Mouse (Mus musculus): ENCODE results near the gene Cenpl. TPM values are rescaled to one million over a fixed set of nuclear protein-coding genes. Genes with fewer than 3 reads are reported as not detected.
A peak's percentile ranks its signal among the peaks of the same experiment; 100 is the strongest.

The Cenpl gene
- polyA plus RNA-seq, 1 experiment from 2014 or later: 40.3 TPM

- no peaks in the 10 kb centered on the region for H3K27me3 ChIP-seq (ENCODE audit: low read depth, poor library complexity, severe bottlenecking)
- no peak for DNase-seq (ENCODE audit: low spot score)
- peaks cover 29% of the 10 kb centered on the region for H3K4me1 ChIP-seq
- WGBS: 88% methylated on average over 6 of the region's 6 CpGs
- H3K4me3 ChIP-seq: no peak overlapping the region
- H3K36me3 ChIP-seq: peaks cover 67% of the 10 kb centered on the region
- H3K27ac ChIP-seq (replicated peaks): no peak overlapping the region
- no peaks in the 10 kb centered on the region for H3K9me3 ChIP-seq (replicated peaks)
Measured at GRCm38 (mm10) chr1:161076238-161076637, 5.7 kb downstream of the Cenpl start.

GRCm38 (mm10) chr1:161077243-161077642, 6.7 kb downstream of the Cenpl start:
- Histone ChIP-seq H3K27ac (replicated peaks) (no peak overlapping the region), H3K4me1 (peaks cover 19% of the 10 kb centered on the region), H3K36me3 (peaks cover 75% of the 10 kb centered on the region), H3K9me3 (replicated peaks) (no peaks in the 10 kb centered on the region), H3K27me3 (ENCODE audit: low read depth, poor library complexity, severe bottlenecking) (no peaks in the 10 kb centered on the region), H3K4me3 (no peak overlapping the region)
- WGBS: 91% methylated on average over 3 of the region's 3 CpGs
- no peak for DNase-seq (ENCODE audit: low spot score)

GRCm38 (mm10) chr1:161099721-161100405, 29.4 kb downstream of the Cenpl start:
- Histone ChIP-seq H3K36me3 (peaks cover 72% of the 10 kb centered on the region), H3K27ac (replicated peaks) (no peak overlapping the region), H3K4me3 (no peak overlapping the region), H3K4me1 (no peaks in the 10 kb centered on the region), H3K9me3 (replicated peaks) (no peaks in the 10 kb centered on the region), H3K27me3 (ENCODE audit: low read depth, poor library complexity, severe bottlenecking) (no peaks in the 10 kb centered on the region)
- DNase-seq (ENCODE audit: low spot score): no peak
- WGBS: 93% methylated on average over 4 of the region's 4 CpGs

- DNase-seq (ENCODE audit: low spot score): no peak
- peaks cover 62% of the 10 kb centered on the region for H3K36me3 ChIP-seq
- H3K4me1 ChIP-seq: no peaks in the 10 kb centered on the region
- 91% methylated on average over 1 of the region's 1 CpGs for WGBS
- H3K9me3 ChIP-seq (replicated peaks): no peaks in the 10 kb centered on the region
- no peak overlapping the region for H3K27ac ChIP-seq (replicated peaks)
- H3K4me3 ChIP-seq: no peak overlapping the region
- H3K27me3 ChIP-seq (ENCODE audit: low read depth, poor library complexity, severe bottlenecking): no peaks in the 10 kb centered on the region
Measured at GRCm38 (mm10) chr1:161103842-161104241, 33.3 kb downstream of the Cenpl start.

- DNase-seq (ENCODE audit: low spot score): no peak
- H3K36me3 ChIP-seq: peaks cover 33% of the 10 kb centered on the region
- H3K4me3 ChIP-seq: no peak overlapping the region
- no peak overlapping the region for H3K27ac ChIP-seq (replicated peaks)
- WGBS: 95% methylated on average over 8 of the region's 8 CpGs
- no peaks in the 10 kb centered on the region for H3K27me3 ChIP-seq (ENCODE audit: low read depth, poor library complexity, severe bottlenecking)
- H3K9me3 ChIP-seq (replicated peaks): no peaks in the 10 kb centered on the region
- no peaks in the 10 kb centered on the region for H3K4me1 ChIP-seq
Measured at GRCm38 (mm10) chr1:161109216-161109615, 38.7 kb downstream of the Cenpl start.

- H3K36me3 ChIP-seq: peaks cover 4% of the 10 kb centered on the region; the same call in 1 of the 2 replicates
- H3K27ac ChIP-seq (replicated peaks): no peak overlapping the region
- H3K27me3 ChIP-seq (ENCODE audit: low read depth, poor library complexity, severe bottlenecking): no peaks in the 10 kb centered on the region
- DNase-seq (ENCODE audit: low spot score): no peak
- no peaks in the 10 kb centered on the region for H3K9me3 ChIP-seq (replicated peaks)
- no peaks in the 10 kb centered on the region for H3K4me1 ChIP-seq
- no peak overlapping the region for H3K4me3 ChIP-seq
Measured at GRCm38 (mm10) chr1:161114591-161114990, 44.1 kb downstream of the Cenpl start.

- Histone ChIP-seq H3K27ac (replicated peaks) (no peak overlapping the region), H3K9me3 (replicated peaks) (no peaks in the 10 kb centered on the region), H3K4me3 (no peak overlapping the region), H3K36me3 (peaks cover 20% of the 10 kb centered on the region), H3K4me1 (no peaks in the 10 kb centered on the region; the same call in 1 of the 2 replicates), H3K27me3 (ENCODE audit: low read depth, poor library complexity, severe bottlenecking) (no peaks in the 10 kb centered on the region)
- 91% methylated on average over 10 of the region's 10 CpGs for WGBS
- no peak for DNase-seq (ENCODE audit: low spot score)
Measured at GRCm38 (mm10) chr1:161122661-161123418, 52.3 kb downstream of the Cenpl start.

- H3K27me3 ChIP-seq (ENCODE audit: low read depth, poor library complexity, severe bottlenecking): no peaks in the 10 kb centered on the region
- no peak overlapping the region for H3K4me3 ChIP-seq
- H3K4me1 ChIP-seq: peaks cover 15% of the 10 kb centered on the region
- no peaks in the 10 kb centered on the region for H3K9me3 ChIP-seq (replicated peaks)
- no peak overlapping the region for H3K27ac ChIP-seq (replicated peaks)
- peaks cover 12% of the 10 kb centered on the region for H3K36me3 ChIP-seq
- 82% methylated on average over 1 of the region's 1 CpGs for WGBS
- DNase-seq (ENCODE audit: low spot score): no peak
Measured at GRCm38 (mm10) chr1:161126461-161126860, 55.9 kb downstream of the Cenpl start.

- peaks cover 15% of the 10 kb centered on the region for H3K4me1 ChIP-seq
- H3K27ac ChIP-seq (replicated peaks): peak within 1 kb of the TSS; percentile 89
- no peaks in the 10 kb centered on the region for H3K27me3 ChIP-seq (ENCODE audit: low read depth, poor library complexity, severe bottlenecking)
- DNase-seq (ENCODE audit: low spot score): peak; percentile 92
- H3K9me3 ChIP-seq (replicated peaks): no peaks in the 10 kb centered on the region
- 3% methylated on average over 41 of the region's 41 CpGs for WGBS
- peak within 1 kb of the TSS; percentile 94 for H3K4me3 ChIP-seq
- peaks cover 12% of the 10 kb centered on the region for H3K36me3 ChIP-seq
Measured at GRCm38 (mm10) chr1:161130726-161131664, 60.5 kb downstream of the Cenpl start, which contains the start of gene Klhl20. Gene Klhl20 (minus strand): TSS chr1:161131511.

Other genes starting within 250 kb of the Cenpl start
- 6.9 and 7.5 TPM in 2 replicates for gene Rc3h1, start 164.3 kb upstream of the Cenpl start, polyA plus RNA-seq (2016; fragmentation: Nextera tagmentation; extraction: Ambion mirVana)
- 2.0 and 2.3 TPM in 2 replicates for gene Serpinc1, start 92.1 kb upstream of the Cenpl start, polyA plus RNA-seq (2016; fragmentation: Nextera tagmentation; extraction: Ambion mirVana)
- 5.3 and 6.7 TPM in 2 replicates for gene Zbtb37, start 35.9 kb upstream of the Cenpl start, polyA plus RNA-seq (2016; fragmentation: Nextera tagmentation; extraction: Ambion mirVana)
- gene Dars2, start 55 bp upstream of the Cenpl start, polyA plus RNA-seq (2016; fragmentation: Nextera tagmentation; extraction: Ambion mirVana): 62.5 and 72.3 TPM in 2 replicates
- 15.1 and 18.4 TPM in 2 replicates for gene Klhl20, start 60.8 kb downstream of the Cenpl start, polyA plus RNA-seq (2016; fragmentation: Nextera tagmentation; extraction: Ambion mirVana)
- 5.2 and 5.7 TPM in 2 replicates for gene Ankrd45, start 72.0 kb downstream of the Cenpl start, polyA plus RNA-seq (2016; fragmentation: Nextera tagmentation; extraction: Ambion mirVana)
- 0.16 and 0.22 TPM in 2 replicates for gene Tex50, start 88.6 kb downstream of the Cenpl start, polyA plus RNA-seq (2016; fragmentation: Nextera tagmentation; extraction: Ambion mirVana)
- 419 and 505 TPM in 2 replicates for gene Prdx6, start 180.5 kb downstream of the Cenpl start, polyA plus RNA-seq (2016; fragmentation: Nextera tagmentation; extraction: Ambion mirVana)